Mouse (Mus musculus): Measurements from ENCODE around the gene Cacnb1.

Cacnb1 gene

GRCm38 (mm10) chr11:98022555-98023371 is at the start of gene Cacnb1:
Cacnb1 (minus strand) TSS chr11:98023034.
- DNase-seq (ENCODE audit: low read depth, low spot score), result peak; percentile 70

DNA sequence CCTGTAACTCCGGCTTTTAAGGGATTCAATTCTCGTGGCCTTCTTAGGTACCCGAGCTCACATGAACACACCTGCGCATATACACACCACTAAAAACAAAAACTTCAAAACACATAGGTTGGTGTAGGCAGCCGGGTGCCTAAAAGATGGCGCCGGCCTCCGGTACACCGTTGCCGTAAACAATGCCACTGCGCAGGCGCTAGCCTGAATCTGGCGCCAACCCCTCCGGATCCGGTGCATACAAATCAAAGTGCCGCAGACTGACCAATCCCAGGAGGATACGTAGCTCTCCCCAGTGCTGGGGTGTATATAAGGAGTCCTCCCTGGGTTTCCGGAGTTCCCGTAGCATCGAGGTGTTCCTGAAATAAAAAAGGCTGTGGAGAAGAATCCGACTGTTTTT is 44.4 kb upstream of the Cacnb1 start:
- DNase-seq (ENCODE audit: low read depth, low spot score), result peak; percentile 95

DNA sequence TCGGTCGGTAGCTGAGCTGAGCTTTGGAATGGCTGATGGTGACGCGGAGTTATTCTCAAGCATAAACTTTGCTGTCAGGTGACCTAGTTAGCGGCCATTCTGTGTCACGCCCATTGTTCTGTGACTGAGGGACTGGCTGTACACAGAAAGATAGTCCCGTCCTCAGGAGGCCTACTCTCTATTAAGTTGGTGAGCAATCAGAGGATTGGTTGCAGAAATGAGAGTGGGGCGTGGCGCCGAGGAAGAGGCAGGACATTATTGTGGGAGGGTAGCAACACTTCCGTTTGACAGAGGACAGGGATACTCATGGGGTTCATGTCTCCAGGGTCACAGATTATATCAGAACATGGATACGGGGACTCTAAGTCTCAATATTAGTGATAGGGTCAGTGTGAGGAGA is 43.4 kb upstream of the Cacnb1 start:
- peak; percentile 44 for DNase-seq (ENCODE audit: low read depth, low spot score)

- DNase-seq (ENCODE audit: low read depth, low spot score), result no peak
Measured at GRCm38 (mm10) chr11:98061904-98062562, 39.2 kb upstream of the Cacnb1 start.

DNA sequence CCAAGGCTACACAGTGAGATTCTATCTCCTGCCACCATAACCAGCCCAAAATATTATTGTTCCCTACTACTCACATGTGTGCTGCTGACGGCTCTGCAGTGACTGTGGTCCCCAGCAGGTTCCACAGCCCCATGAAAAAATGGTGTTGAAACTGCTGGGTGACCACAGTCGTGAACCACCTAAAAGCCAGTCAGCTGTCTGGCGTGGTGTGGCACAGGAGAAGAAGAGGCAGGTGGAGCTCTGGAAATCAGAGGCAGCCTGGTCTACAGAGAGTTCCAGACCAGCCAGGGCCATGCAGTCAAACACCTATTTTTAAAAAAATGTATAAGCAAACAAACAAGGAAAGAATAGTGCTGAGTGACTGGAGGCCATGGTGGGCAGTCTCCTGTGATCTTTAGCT is 38.6 kb upstream of the Cacnb1 start:
- no peak for DNase-seq (ENCODE audit: low read depth, low spot score)

GRCm38 (mm10) chr11:98060104-98060692 is 37.4 kb upstream of the Cacnb1 start:
- DNase-seq (ENCODE audit: low read depth, low spot score), result no peak

- DNase-seq (ENCODE audit: low read depth, low spot score), result no peak
Measured at GRCm38 (mm10) chr11:98059662-98060061, 36.8 kb upstream of the Cacnb1 start.

GRCm38 (mm10) chr11:98057998-98058397 is 35.2 kb upstream of the Cacnb1 start:
- DNase-seq (ENCODE audit: low read depth, low spot score), result peak; percentile 97

GRCm38 (mm10) chr11:98057466-98057865 is 34.6 kb upstream of the Cacnb1 start:
- peak; percentile 94 for DNase-seq (ENCODE audit: low read depth, low spot score)

DNA sequence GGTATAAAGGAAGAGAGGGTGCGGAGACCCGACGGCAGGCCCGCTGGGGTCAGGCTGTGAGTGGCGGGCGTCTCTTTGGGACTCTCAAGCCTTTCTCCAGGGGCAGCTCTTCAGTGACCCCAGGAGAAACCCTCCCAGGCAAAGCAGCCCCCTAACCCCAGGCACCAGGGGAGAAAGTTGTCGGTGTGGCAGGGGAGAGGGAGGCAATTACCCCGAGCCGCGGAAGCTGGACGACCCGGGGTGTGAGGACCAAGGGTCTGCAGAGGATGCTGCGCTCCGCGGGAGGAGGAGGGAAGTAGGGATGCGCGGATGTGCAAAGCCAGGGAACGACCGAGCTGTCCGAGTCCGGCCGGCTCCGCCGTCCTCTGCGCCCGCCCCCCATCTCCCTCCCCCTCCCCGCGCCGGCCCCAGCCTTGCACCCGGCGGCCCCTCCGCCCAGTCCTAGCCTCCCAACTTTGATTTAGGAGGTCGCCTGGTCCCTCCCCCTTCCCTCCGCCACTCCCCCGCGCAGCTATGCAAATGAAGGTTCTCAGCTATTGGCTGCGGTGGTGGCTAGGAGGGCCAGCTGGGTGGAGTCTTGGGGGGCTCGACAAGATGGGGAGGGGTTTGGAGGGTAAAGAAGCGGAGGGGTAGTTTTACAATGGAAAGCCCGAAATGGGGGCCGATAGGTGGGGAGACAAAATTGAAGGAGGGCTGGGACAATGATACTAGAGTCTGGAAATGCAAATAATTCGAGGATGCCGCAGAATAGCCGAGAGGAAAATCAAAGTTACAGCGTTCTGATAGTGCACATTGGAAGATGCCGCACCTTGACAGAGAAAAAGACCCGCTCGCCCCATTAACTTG is 30.4 kb upstream of the Cacnb1 start, which contains the start of gene Stac2:
Stac2 (minus strand) TSS at position 474 of the 846 bp plus-strand sequence.
- DNase-seq (ENCODE audit: low read depth, low spot score), result peak; percentile 96

GRCm38 (mm10) chr11:98052129-98052988 is 29.5 kb upstream of the Cacnb1 start:
- DNase-seq (ENCODE audit: low read depth, low spot score), result peak; percentile 66

DNA sequence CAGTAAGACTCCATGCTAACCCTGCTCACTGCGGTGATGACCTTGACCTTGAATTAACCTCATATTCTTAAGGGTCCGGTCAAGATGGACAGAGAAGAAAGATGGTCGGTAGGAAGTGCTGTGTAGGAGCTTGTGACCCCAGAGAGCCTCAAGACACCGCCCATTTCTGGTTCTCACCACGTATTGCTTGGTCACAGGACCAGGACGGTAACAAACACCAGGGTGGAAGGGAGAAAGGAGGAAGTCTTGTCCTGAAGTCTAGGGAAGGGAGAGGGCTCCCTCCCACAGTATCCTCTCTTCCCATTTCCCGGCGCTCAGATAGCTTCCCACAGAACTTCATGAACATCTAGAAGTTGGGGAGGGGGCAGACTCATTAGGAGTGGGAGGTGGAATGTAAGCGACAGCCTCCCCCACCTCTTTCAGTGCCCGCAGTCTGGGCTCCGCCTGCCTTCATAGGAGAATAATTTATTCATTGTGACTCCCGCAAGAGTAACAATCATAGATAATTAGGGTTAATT is 28.8 kb upstream of the Cacnb1 start:
- peak; percentile 65 for DNase-seq (ENCODE audit: low read depth, low spot score)

DNA sequence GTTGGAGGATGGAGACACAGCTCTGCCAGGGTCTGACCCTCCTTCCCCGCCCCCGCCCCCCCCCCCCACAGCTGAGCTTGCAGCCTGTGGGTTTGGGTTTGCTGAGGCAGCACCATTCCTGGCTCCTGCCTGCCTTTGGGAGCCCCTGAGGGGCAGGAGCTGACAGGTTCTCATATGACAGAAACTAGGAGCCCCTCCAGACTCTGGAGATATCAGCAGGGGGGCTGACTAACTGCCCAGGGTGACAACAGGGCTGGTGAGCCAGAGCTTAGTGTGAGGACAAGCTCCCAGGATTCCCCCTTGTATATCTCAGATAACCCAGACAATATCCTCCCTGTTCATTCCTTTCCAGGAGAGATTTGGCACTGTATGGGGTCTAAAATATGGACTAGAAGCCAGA is 28.1 kb upstream of the Cacnb1 start:
- DNase-seq (ENCODE audit: low read depth, low spot score), result no peak

GRCm38 (mm10) chr11:98050520-98050815 is 27.6 kb upstream of the Cacnb1 start:
- DNase-seq (ENCODE audit: low read depth, low spot score), result no peak

- DNase-seq (ENCODE audit: low read depth, low spot score), result no peak
Measured at GRCm38 (mm10) chr11:98049672-98050519, 27.1 kb upstream of the Cacnb1 start.

DNA sequence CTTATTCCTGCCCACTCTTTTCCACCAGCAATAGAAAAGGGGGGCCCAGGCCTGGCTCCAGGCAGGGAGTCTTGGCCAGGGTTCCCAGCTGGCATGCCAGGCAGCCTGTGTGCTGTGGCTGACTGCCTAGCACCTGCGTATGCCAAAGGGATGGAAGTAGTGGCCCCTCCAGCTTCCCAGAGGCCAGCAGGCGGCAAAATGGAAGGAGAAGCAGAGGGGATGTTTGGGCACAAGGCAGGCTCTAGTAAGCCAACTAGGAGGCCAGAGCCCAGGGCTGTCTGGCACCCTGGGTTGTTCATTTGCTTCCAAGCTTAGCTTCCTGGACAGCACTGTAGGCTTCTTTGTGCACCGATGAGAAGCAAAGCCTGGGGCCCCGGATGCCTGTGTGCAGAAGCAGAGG is 24.9 kb upstream of the Cacnb1 start:
- no peak for DNase-seq (ENCODE audit: low read depth, low spot score)

DNA sequence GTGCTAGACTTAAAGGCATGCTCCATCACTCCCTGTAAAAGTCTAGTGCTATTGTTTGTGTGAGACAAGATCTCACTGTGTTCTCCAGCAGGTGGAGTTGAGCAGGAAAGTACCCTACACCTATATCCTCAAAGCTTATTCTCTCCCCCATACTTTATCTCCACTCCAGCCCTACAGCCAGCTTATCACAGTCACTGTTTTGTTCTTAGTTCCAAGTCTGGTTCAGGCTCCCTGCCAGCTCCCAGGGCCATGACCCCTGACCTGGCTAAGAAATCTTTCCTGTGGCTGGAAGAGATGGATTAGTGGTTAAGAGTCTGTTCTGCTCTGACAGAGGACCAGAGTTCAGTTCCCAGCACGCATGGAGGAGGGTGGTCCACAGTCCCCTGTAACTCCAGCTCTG is 23.6 kb upstream of the Cacnb1 start:
- DNase-seq (ENCODE audit: low read depth, low spot score), result no peak

DNA sequence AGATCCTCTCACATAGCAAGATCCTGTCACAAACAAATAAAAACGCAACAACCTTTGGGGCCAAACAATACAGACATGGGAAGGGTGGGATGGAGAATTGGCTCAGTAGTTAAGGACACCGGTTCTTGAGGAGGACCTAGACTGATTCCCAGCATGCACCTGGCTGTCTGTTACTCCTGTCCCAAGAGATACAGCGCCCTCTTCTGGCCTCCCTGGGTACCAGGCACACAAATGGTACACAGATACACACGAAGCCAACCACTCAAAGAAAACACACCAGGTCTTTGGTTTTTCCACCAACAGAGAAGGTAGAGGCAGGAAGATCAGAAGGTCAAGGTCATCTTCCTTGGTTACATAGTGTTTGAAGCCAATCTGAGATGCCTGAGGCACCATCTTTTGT is 22.8 kb upstream of the Cacnb1 start:
- peak; percentile 94 for DNase-seq (ENCODE audit: low read depth, low spot score)

- no peak for DNase-seq (ENCODE audit: low read depth, low spot score)
Measured at GRCm38 (mm10) chr11:98044074-98044473, 21.2 kb upstream of the Cacnb1 start.

DNA sequence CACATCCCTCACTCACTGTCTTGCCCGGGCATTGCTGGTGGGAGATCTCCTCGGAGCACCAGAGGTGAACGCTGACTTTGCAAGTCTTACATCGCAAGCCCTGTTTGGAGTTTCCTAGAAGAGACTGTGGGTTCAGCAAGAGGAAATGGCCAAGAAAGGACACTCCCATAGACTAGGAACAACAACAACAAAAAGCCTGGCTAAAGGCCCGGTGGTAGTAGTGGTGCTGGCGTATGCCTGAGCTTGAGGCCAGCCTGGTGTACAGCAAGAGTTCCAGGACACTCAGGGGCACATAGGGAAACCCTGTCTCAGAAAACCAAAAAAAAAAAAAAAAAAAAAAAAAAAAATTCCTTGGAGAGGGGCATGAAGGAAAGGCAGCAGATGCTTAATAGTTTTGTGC is 19.9 kb upstream of the Cacnb1 start:
- no peak for DNase-seq (ENCODE audit: low read depth, low spot score)
